Mouse (Mus musculus) erythroblast, embryonic 14.5 days (primary cell): ENCODE data around the gene Fam122c. TPM values are rescaled to one million over a fixed set of nuclear protein-coding genes. Genes with fewer than 3 reads are reported as not detected.

Experiments
- H3K27me3 ChIP-seq: 2 replicates; pipeline ENCODE4 v1.6.1; 2012; ENCODE audit warnings: inconsistent platforms; ENCODE audit not compliant: control insufficient read depth
- H3K36me3 ChIP-seq: 2 replicates; pipeline ENCODE4 v1.6.1; 2012; ENCODE audit warnings: mild to moderate bottlenecking, inconsistent platforms; ENCODE audit not compliant: control insufficient read depth
- H3K4me1 ChIP-seq: 2 replicates; pipeline ENCODE4 v1.6.1; 2012; ENCODE audit warnings: inconsistent platforms; ENCODE audit not compliant: control insufficient read depth
- H3K4me3 ChIP-seq: replicated peaks from 2 replicates; pipeline ENCODE3; 2012; ENCODE audit warnings: moderate library complexity, mild to moderate bottlenecking, inconsistent platforms
- H3K9me3 ChIP-seq: 2 replicates; pipeline ENCODE4 v1.6.1; 2012; ENCODE audit warnings: low read length, inconsistent platforms, mixed read lengths; ENCODE audit not compliant: control insufficient read depth
- GATA1 ChIP-seq: IDR thresholded peaks from 2 replicates; pipeline ENCODE4 v1.6.1; 2012; ENCODE audit warnings: low read length, inconsistent platforms, mixed read lengths
- TAL1 ChIP-seq: IDR thresholded peaks from 3 replicates; pipeline ENCODE4 v1.6.1; 2012; ENCODE audit warnings: low read length, inconsistent platforms, mixed read lengths
- polyA plus RNA-seq: library from polyadenylated mRNA; stranded (reverse); fragments of >175 nt; gene quantifications from 2 replicates; pipeline ENCODE4 v1.2.3, GENCODE M21; 2012

Fam122c gene
- polyA plus RNA-seq, 1 experiment = not detected

DNA sequence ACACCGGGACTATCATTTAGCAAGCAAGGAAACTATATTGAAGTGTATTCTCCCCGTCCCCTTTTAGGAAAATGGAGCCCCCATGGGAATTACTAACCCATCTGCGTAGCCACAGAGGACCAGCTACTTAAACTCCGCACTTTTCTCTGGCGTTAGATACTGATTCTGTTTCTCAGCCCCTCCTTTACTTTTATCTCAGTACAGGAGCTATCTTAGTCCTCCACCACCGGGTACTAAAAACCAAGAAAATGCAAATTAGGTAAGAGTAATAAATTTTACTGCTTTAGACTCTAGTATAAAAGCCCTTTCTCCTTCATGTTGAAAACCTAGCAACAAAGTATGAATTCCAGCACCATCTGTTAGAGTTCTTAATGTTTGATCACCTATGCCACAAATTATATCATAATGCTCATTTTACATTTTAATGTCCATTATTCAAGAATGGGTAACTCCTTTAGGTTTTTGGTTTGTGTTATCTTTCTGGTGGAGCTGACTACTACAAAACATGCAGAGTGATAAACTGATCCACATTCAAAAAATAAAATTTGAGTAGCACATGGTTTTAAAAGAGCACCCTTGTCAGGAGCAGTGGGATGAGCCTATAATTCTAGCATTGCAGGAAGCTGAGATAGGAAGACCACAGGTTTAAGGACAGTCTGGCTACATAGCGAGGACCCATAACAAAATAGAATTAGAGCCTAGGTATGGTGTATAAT lies 91.6 kb downstream of the Fam122c start:
- H3K27me3 ChIP-seq = no peaks in the 10 kb centered on the region
- no peaks in the 10 kb centered on the region for H3K9me3 ChIP-seq
- peaks cover 55% of the 10 kb centered on the region for H3K4me1 ChIP-seq
- peak overlapping the region; percentile 51 for H3K4me3 ChIP-seq
- TF ChIP-seq TAL1 (no peak), GATA1 (no peak)
- H3K36me3 ChIP-seq = peaks cover 54% of the 10 kb centered on the region

- Histone ChIP-seq H3K4me1 (peaks cover 36% of the 10 kb centered on the region), H3K36me3 (peaks cover 26% of the 10 kb centered on the region), H3K27me3 (no peaks in the 10 kb centered on the region), H3K4me3 (peak overlapping the region; percentile 93), H3K9me3 (no peaks in the 10 kb centered on the region)
- TF ChIP-seq TAL1 = no peak
- TF ChIP-seq GATA1 = peak; percentile 39; the same call in 1 of the 2 replicates
Observed at GRCm38 (mm10) chrX:53369534-53370365, 96.5 kb downstream of the Fam122c start.

- peaks cover 31% of the 10 kb centered on the region for H3K4me1 ChIP-seq
- no peaks in the 10 kb centered on the region for H3K27me3 ChIP-seq
- H3K9me3 ChIP-seq = no peaks in the 10 kb centered on the region
- TF ChIP-seq GATA1 (no peak), TAL1 (no peak)
- peak within 1 kb of the TSS; percentile 93 for H3K4me3 ChIP-seq
- H3K36me3 ChIP-seq = peaks cover 25% of the 10 kb centered on the region
Observed at GRCm38 (mm10) chrX:53370366-53370740, 97.1 kb downstream of the Fam122c start, which contains the start of gene Mospd1. Gene Mospd1 (minus strand): TSS chrX:53370502.

Other genes with a start within 250 kb of the Fam122c start
- gene Plac1, start 33.3 kb upstream of the Fam122c start, polyA plus RNA-seq = not detected in 2 replicates
- 0.27 and 0.48 TPM in 2 replicates for gene Fam122b, start 3.6 kb upstream of the Fam122c start, polyA plus RNA-seq
- gene Mospd1, start 97.1 kb downstream of the Fam122c start, polyA plus RNA-seq = 0.19 and 0.32 TPM in 2 replicates
- gene Etd, start 161.5 kb downstream of the Fam122c start, polyA plus RNA-seq = not detected in 2 replicates